Mouse (Mus musculus): ENCODE results near the gene Tmem208. TPM values are rescaled to one million over a fixed set of nuclear protein-coding genes. Genes with fewer than 3 reads are reported as not detected.

Tmem208 gene
- total and polyA plus RNA-seq, 3 experiments, result 94.5 to 149 TPM; not detected in 1

GRCm38 (mm10) chr8:105312891-105313481, 13.2 kb upstream of the Tmem208 start (continued):
- TF ChIP-seq RCOR1 (IDR thresholded peaks at IDR 0.05; ENCODE audit: low read depth, low read length) (peak; percentile 17; the same call in 1 of the 2 replicates), BHLHE40 (IDR thresholded peaks at IDR 0.05; ENCODE audit: borderline replicate concordance, low read depth, low read length) (no peak)

GRCm38 (mm10) chr8:105313622-105314402, 12.3 kb upstream of the Tmem208 start:
- H3K27ac ChIP-seq (ENCODE audit: control insufficient read depth, low read depth, low read length), result peak overlapping the region; percentile 26; the same call in 1 of the 2 replicates
- DNase-seq (ENCODE audit: low read depth, low spot score), result peak; percentile 52

DNA sequence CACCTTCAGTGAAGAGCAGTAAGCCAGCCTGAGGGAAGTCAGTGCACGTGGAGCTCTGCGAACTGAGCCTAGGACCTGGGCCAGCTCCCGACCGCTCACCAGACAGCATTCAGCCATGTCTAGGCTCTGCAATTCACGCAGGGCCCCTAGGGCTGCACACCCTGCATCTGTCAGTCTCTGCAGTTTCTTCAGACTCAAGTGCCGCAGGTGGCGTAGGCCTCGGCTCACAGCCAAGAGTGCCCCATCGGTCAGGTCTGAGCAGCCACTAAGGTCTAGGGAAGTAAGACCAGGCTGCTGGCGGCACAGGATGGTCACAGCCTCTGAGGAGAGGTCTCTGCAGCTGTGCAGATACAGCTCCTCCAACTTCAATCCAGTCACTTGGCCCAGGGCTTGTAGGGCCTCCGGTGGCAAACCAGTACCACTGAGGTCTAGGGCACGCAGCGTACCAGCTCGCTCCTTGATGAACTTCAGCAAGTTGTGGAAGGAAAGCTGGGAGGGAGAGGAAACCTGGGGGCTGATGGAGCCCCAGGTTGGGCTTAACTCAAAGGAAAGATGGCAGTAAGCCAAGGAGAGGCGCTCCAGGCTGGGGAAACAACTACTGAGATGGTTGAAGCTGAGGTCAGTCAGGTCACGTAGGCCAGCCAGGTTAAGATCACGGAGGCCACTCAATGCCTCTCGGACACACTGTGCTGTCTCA, 10.9 kb upstream of the Tmem208 start:
- H3K27me3 ChIP-seq (ENCODE audit: control insufficient read depth in 1 of 2, insufficient read depth in 2 of 2, low read length in 2 of 2), result no peaks in the 10 kb centered on the region
- no peaks in the 10 kb centered on the region for H3K9me3 ChIP-seq (replicated peaks; ENCODE audit: insufficient read depth, low read length)
- DNase-seq (ENCODE audit: low read depth, low spot score), result no peak
- H3K36me3 ChIP-seq (ENCODE audit: control insufficient read depth in 1 of 2, insufficient read depth in 2 of 2, low read length in 2 of 2), result peaks cover 0 to 26% of the 10 kb centered on the region in 2 experiments; a peak in 2 of 4 replicates
- TF ChIP-seq MEF2A (IDR thresholded peaks at IDR 0.05; ENCODE audit: extremely low read depth, insufficient replicate concordance, low read depth, low read length, poor library complexity, severe bottlenecking), result no peak
- no peak for TF ChIP-seq MAX (IDR thresholded peaks at IDR 0.05; ENCODE audit: low read length)
- no peak overlapping the region for H3K27ac ChIP-seq (ENCODE audit: control insufficient read depth, low read depth, low read length)
- H3K9ac ChIP-seq (ENCODE audit: control insufficient read depth, low read depth, low read length, poor library complexity, severe bottlenecking), result no peak overlapping the region
- peaks cover 22 to 32% of the 10 kb centered on the region in 2 experiments for H3K4me1 ChIP-seq (ENCODE audit: control insufficient read depth in 1 of 2, insufficient read depth in 2 of 2, low read length in 2 of 2)
- no peaks in the 10 kb centered on the region for H3K79me2 ChIP-seq (ENCODE audit: control insufficient read depth, insufficient read depth, low read length, poor library complexity)
- H3K4me3 ChIP-seq (ENCODE audit: control insufficient read depth in 1 of 2, insufficient read depth in 1 of 2, low read depth in 2 of 2, low read length in 2 of 2), result no peak overlapping the region

More at GRCm38 (mm10) chr8:105313622-105314402, 12.3 kb upstream of the Tmem208 start:
- H3K9ac ChIP-seq (ENCODE audit: control insufficient read depth, low read depth, low read length, poor library complexity, severe bottlenecking), result peak overlapping the region; percentile 12; the same call in 1 of the 2 replicates
- H3K36me3 ChIP-seq (ENCODE audit: control insufficient read depth in 1 of 2, insufficient read depth in 2 of 2, low read length in 2 of 2), result peaks cover 0 to 24% of the 10 kb centered on the region in 2 experiments; a peak in 2 of 4 replicates
- peaks cover 22 to 28% of the 10 kb centered on the region in 2 experiments for H3K4me1 ChIP-seq (ENCODE audit: control insufficient read depth in 1 of 2, insufficient read depth in 2 of 2, low read length in 2 of 2)
- no peaks in the 10 kb centered on the region for H3K9me3 ChIP-seq (replicated peaks; ENCODE audit: insufficient read depth, low read length)
- no peaks in the 10 kb centered on the region for H3K27me3 ChIP-seq (ENCODE audit: control insufficient read depth in 1 of 2, insufficient read depth in 2 of 2, low read length in 2 of 2)
- TF ChIP-seq MAZ (IDR thresholded peaks at IDR 0.05; ENCODE audit: low read depth, low read length) (no peak), POLR2AphosphoS2 (IDR thresholded peaks at IDR 0.05; ENCODE audit: low read length) (peak; percentile 45), CTCF (IDR thresholded peaks at IDR 0.05 in 2 of 3, conservative IDR thresholded peaks at IDR 0.05 in 1 of 3; ENCODE audit: control insufficient read depth in 1 of 3, insufficient read depth in 1 of 3, low read depth in 2 of 3, low read length in 3 of 3, poor library complexity in 1 of 3, severe bottlenecking in 1 of 3) (no peak), USF2 (IDR thresholded peaks at IDR 0.05; ENCODE audit: borderline replicate concordance in 1 of 2, insufficient read depth in 1 of 2, low read depth in 1 of 2, low read length in 2 of 2) (no peak), USF1 (IDR thresholded peaks at IDR 0.05; ENCODE audit: low read depth, low read length) (no peak), TAL1 (IDR thresholded peaks at IDR 0.05; ENCODE audit: low read length) (no peak), RAD21 (IDR thresholded peaks at IDR 0.05; ENCODE audit: low read depth, low read length) (no peak), ZMIZ1 (IDR thresholded peaks at IDR 0.05; ENCODE audit: low read depth, low read length) (no peak), EP300 (IDR thresholded peaks at IDR 0.05; ENCODE audit: low read depth in 1 of 2, low read length in 2 of 2) (peak in 1 of 2 experiments; percentile 29; a peak in 1 of 4 replicates), ELF1 (IDR thresholded peaks at IDR 0.05; ENCODE audit: low read depth, low read length) (no peak), MAFK (IDR thresholded peaks at IDR 0.05; ENCODE audit: borderline replicate concordance, low read depth, low read length) (peak; percentile 66; the same call in 1 of the 2 replicates), SIN3A (IDR thresholded peaks at IDR 0.05; ENCODE audit: low read length) (0 out of 2 replicates have a peak, but pooled peaks have one; percentile 22), GATA1 (IDR thresholded peaks at IDR 0.05; ENCODE audit: low read depth, low read length) (0 out of 2 replicates have a peak, but pooled peaks have one; percentile 21), MXI1 (IDR thresholded peaks at IDR 0.05; ENCODE audit: low read depth, low read length) (no peak)
- H3K4me3 ChIP-seq (ENCODE audit: control insufficient read depth in 1 of 2, insufficient read depth in 1 of 2, low read depth in 2 of 2, low read length in 2 of 2), result no peak overlapping the region
- no peaks in the 10 kb centered on the region for H3K79me2 ChIP-seq (ENCODE audit: control insufficient read depth, insufficient read depth, low read length, poor library complexity)
